Mouse (Mus musculus): ENCODE data around the gene 9430015G10Rik.
"Not testable (repeated sequence)": the region's sequence is repeated elsewhere in the genome, so short reads cannot be mapped to it uniquely, and the experiment has no call there.

The 9430015G10Rik gene

DNA sequence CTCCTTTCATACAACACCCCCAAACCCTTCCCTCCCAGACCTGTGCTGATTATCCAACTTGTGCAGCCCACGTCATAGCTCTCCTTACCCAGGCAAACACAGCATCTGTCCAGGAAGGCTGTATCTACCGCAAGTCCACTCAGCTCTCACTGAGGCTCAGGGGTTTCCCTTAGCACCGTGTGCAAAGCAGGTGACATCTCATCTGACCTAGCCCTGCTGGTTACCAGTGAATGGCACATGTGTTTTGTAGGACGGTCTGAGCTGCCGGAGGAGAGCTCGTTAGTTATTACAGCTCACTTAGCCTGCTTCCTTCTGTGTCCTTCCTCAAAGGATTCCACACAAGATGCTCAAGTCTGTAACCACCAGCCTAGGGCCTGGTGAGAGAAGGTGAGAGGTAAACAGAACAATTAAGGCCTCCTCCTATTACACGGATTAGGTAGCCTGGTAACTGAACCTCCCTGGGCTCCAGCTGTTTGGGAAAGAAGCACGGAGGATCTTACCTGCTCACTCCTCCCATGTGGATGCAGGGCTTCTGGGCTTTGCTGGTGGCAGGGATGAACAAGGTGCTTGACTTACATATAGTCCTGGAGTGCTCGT lies 11.9 kb upstream of the 9430015G10Rik start:
- DNase-seq (ENCODE audit: low read depth, low spot score), result no peak

DNA sequence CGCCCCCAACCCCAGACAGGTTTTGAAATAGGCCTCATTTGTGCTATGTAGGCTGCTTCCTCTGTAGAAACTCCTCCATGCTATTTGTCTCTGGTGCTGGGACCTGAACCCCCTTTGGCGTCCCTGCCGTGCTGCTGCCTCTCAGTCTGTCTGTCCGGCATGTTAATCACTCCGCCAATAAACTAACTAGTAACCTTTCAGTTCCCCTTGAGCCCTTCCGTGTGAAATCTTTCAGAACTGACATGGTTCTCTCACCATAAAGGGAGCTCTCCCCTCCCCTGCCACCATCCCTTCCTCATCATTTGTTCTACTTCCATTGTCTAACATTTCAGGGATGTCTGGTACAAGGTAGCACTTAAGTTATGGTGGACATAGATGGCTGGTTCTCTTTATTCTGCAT lies 10.4 kb upstream of the 9430015G10Rik start:
- DNase-seq (ENCODE audit: low read depth, low spot score), result no peak

DNA sequence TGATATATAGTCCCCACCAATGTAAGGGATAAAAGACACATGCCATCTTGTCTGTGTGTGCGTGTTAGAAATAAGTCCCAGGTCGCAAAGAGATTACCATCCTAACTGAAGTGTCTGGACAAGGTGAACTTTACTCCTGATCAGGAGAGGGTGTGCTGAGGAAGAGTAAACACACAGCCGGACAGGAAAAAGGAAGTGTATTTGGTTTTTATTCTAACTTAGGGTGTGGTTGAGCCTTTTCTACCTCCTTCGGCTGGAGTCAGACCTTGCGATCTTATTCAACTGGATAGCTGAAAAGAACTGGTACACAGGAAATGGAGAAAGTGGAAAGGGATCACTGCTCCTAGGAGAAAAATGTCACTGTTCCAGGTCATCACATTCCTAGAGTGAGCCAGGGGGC lies 9.3 kb upstream of the 9430015G10Rik start:
- no peak for DNase-seq (ENCODE audit: low read depth, low spot score)

DNA sequence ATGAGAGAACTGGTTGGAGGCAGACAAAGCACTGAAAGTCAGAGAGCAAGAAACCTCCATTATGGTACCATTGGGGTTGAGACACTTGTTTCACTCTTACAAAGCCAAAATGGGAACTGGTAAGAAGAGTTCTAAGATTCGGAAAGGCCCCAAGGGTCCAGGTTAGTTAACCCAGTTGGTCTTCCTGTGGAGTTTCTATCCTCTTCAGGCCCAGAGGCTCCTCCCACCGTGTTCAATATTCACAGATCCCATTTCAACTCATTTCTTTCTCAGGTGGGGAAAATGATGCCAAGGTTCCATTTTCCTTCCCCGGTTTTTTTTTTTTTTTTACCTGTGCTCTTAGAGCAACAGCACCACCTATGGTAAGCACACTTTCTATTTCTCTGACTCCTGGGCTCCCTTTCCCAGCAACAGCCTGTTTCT lies 8.3 kb upstream of the 9430015G10Rik start:
- peak; percentile 34 for DNase-seq (ENCODE audit: low read depth, low spot score)

DNA sequence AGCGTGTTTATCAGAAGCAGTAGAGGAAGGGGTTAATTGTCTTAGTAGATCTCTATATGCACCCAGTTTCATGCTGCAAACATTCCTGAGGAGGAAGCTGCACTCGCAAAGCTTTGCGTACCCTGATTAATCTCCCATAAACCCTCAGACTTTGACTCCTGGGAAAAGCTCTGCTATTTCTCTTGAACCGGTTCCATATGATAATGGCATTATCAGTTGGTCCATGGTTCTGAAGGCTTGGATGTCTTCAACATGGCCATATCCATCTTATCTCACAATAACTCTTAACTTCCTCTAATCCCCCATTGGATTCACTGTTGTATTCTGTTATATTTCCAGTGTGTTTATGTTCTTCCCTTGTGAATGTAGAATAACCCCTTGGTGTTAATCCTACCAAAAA lies 6.4 kb upstream of the 9430015G10Rik start:
- DNase-seq (ENCODE audit: low read depth, low spot score), result no peak

DNA sequence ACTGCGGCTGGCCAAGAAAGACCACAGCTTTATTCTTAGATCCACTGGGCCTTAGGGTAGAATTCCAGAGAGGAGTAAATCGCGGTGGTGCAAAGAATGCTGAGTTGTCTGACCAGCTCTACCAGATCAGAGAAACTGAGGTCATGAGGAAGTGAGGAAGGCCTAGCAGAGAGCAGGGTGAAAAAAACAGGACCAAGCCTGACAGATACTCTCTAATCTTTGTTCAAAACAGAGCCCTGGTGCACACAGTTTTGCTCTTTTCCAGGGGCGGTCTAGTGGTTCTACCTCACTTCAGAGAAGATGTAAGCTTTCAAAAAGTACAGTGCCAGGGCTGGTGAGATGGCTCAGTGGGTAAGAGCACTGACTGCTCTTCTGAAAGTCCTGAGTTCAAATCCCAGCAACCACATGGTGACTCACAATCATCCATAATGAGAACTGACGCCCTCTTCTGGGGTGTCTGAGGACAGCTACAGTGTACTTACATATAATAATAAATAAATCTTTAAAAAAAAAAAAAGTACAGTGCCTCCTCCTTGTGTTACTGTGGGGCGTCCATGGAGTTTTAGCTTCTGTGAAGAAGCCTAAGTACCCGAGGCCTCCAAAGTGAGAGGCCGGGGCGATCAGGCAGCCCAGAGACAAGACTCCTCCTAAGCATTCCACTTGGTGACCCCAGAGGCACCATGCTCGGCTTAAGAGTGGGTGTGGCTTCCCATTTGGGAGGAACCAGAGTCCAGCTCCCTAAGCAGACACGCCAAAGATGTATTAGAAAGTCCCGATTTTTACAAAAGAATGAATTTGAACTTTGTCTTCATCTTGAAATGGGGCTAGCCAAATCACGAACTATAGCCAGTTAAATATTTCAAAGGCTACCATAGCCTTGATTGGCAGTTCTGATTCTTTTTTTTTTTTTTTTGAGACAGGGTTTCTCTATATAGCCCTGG lies 906 bp upstream of the 9430015G10Rik start:
- DNase-seq (ENCODE audit: low read depth, low spot score), result peak; percentile 78

DNA sequence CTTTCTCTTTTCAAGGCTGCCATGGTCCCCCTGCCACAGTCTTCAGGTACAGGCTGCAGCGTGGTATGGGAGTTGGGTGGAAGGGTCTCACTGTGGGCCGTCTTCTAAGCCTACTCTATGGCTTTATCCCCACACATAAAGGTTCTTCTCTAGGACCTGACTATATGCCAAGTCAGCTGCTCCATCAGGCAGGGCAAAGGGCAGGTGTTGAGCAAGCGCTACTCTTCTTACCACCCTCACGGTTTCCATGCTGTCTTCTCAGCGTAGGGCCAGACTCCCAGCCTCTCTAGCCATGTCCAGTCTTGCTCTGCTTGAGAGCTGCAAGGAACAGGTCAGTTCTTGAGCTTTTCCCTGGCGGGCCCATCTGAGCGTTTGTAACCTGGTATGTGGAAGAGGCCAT lies 14.3 kb downstream of the 9430015G10Rik start:
- no peak for DNase-seq (ENCODE audit: low read depth, low spot score)

DNA sequence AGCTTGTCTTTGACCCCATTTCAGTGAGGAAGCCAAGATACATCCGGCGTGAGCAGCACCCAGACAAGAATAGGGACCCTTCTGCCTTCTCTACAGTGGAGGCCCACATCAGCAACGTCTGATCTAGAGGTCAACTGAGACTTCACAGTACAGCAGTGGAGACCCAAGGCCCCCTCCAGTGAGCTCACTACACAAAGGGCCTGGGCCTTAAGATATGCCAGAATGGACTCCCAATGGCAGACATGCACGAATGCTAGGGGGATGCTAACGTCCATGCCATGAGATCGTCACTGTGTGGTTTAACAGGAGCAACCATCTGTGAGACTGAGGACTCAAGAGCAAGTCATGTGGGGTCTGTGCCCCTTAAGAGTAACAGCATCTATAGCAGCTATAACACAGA lies 15.6 kb downstream of the 9430015G10Rik start:
- DNase-seq (ENCODE audit: low read depth, low spot score), result no peak

DNA sequence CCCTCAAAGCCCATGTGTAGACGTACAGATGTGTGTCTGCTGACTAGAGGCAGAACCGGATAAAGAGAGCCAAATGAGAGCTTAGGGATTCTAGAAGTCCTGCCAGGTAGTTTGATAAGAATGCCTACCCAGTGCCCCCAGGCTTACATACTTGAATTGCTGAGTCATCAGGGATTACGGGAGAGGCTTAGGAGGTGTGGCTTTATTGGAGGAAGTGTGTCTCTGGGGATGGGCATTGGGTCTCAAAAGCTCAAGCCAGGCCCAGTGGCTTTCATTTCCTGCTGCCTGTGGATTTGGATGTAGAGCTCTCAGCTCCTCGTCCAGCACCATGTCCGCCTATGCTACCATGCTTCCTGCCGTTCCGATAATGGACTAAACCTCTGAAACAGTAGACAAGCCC lies 17.1 kb downstream of the 9430015G10Rik start:
- peak; percentile 66 for DNase-seq (ENCODE audit: low read depth, low spot score)

DNA sequence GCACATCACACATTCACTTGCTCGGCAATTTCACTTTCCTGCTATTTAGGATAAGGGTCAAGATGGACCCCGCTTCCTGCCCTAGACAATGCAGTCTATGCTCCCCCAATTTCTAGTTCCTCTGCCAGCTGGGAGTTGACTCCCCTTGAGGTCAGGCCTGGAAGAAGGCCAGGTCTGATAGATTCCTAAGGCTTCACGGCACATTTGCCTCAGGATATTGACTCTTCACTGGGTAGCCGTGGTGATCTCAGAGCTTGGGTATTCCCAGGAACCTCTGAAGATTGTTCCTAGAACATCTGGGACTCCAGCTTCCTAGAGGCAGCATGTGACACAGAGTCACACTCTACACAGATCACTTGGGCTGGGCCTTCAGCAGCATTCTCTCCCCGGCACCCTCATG lies 19.0 kb downstream of the 9430015G10Rik start:
- DNase-seq (ENCODE audit: low read depth, low spot score), result no peak

DNA sequence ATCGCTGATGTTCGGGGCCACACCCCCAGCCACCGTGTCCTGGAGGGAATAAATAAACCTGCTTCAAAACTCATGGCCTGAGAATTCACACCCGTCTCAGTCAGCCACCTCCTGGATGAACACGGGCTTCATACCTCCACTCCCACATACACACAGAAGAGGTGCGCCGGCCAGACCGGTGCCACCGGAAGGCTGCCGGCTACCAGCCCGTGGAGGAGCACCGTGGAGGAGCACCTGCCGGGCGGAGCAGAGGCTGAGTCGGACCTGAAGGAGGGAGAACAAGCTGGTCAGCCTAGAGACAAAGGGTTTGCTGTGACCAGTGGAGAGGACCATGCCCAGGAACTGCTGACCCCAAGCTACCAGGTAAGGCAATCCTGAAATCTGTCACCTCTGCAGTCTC lies 20.7 kb downstream of the 9430015G10Rik start, which contains the start of gene Rnf223:
Gene Rnf223, plus strand, starts transcription at position 78 of the 400 bp plus-strand sequence.
- DNase-seq (ENCODE audit: low read depth, low spot score), result no peak

DNA sequence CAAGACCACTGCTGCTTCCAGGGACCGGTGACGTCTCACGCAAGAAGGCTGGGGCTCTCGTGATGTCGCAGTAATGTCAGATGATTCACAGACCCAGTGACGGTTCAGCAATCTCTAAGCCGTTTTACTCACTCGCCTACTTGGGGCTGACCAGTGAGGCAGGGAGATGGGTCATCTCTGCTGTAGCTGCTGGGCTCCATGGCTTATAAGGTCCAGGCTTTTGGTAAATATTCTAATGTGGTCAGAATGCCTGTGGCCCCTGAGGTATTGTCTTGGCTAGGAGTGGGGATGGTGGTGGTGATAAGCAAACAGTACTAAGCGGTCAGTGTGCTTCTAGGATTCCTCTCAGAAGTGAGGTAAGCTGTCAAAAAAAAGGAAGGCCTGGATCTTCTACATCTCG lies 21.2 kb downstream of the 9430015G10Rik start:
- no peak for DNase-seq (ENCODE audit: low read depth, low spot score)

DNA sequence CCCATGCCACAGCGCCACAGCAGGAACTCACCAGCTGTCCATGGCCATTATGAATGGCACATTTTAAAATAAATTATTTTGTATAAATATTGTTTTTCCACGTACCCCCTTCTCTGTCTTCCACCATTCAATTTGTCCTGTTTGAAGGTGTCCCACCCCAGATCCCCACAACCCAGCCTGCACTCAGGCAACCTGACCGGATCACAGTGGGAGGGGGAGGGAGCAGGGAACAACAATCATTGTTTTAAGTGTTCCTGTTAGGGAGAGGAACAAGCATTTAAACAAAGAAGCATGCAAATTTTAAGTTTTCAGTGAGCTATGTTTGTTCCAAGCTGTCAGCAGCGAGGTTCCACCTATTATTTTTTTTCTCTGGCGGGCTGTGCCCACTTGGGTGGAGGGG lies 23.6 kb downstream of the 9430015G10Rik start:
- no peak for DNase-seq (ENCODE audit: low read depth, low spot score)

DNA sequence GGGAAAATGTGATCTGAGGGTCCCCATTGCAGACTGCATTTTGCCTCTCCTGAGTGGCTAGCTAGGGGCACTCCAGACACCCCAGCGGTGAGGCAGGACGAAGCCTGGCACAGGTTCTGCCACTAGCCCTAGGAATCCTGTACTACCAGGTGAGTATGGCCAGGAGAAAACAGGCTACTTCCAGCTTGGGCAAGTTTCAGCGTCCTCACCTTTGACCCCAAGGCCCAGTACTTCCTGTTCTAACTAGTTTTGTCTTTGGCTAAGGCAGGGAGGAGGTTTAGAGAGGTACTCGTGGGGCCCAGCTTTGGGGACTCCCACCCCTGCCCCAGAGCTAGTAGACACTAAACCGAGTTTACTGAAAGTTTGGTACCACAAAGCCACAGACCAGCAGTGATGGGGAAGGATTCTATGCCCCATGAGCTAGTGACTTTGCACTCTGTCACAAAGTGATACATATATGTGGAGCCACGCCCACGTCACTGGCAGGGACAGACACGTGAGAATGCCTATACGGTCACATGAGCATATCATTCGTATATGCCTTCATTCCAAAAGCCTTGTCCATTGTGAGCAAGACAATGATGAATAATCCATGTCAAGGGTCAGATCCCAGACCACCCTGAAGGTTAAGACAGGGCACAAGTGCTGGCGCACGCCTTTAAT lies 24.3 kb downstream of the 9430015G10Rik start:
- peak; percentile 75 for DNase-seq (ENCODE audit: low read depth, low spot score)

DNA sequence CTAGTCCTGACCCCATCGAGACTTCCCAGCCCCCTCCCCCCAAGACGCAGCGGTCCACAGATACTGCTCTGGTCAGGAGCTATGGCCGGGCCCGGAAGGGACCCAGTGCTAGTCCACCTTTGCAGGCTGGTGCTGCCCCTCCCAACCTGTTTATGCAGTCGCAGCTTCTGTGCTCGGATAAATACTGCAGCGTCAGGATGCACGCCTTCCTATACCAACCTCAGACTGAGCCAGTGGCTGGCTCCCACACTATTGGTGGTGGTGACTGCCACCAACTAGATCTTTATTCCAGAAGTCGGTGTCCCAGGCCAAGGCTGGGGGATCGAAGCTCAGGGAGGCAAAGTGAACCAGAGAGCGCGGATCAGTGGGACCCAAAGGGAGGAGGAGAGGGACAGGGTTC lies 25.3 kb downstream of the 9430015G10Rik start:
- DNase-seq (ENCODE audit: low read depth, low spot score), result peak; percentile 50

DNA sequence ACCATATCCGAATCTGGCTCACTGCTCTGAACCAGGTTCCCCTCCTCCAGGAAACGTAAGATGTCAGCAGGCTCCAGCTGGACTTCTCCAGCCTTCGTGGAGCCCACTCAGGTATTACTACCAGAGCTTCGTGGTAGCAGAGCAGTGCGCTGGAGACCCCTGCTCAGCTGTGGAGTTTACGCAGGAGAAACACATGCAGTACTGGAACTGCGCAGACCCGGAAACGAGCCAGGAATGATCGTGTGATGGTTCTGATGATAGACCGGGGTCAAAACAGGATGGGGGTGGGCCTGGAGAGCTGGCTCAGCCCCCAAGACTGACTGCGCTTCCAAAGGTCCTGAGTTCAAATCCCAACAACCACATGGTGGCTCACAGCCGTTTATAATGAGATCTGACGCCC lies 26.0 kb downstream of the 9430015G10Rik start:
- DNase-seq (ENCODE audit: low read depth, low spot score), result no peak

DNA sequence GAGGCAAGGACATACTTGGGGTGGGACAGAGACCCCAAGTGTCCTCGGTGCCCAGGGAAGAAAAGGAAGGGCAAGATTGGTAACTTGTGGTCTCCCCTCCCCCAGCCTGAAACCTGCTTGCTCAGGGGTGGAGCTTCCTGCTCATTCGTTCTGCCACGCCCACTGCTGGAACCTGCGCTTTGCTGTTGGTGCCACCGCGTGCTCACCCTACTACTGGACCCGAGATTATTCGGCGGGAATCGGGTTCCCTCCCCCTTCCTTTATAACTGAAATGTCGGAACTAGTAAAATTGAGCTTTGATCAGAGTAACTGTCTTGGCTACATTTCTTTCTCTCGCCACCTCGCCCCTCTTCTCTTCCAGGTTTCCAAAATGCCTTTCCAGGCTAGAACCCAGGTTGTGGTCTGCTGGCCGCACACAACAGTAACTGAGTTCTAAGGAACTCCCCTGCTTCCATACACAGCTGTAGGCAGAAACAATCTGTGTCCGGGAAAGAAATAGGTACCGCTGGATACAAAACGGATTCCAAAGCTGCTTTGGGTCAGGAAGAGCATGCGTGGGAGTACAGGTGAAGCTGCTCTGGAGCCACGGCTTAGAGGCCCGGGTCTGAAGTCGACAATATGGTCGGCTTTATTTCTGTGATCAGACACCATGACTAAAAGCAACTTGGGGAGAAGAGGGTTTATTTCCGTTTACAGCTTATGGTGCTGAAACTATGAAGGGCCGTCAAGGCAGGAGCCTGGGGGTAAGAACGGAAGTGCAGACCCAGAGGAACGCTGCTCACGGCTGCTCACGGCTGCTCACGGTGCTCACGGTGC lies 26.7 kb downstream of the 9430015G10Rik start:
- DNase-seq (ENCODE audit: low read depth, low spot score), result peak; percentile 45

DNA sequence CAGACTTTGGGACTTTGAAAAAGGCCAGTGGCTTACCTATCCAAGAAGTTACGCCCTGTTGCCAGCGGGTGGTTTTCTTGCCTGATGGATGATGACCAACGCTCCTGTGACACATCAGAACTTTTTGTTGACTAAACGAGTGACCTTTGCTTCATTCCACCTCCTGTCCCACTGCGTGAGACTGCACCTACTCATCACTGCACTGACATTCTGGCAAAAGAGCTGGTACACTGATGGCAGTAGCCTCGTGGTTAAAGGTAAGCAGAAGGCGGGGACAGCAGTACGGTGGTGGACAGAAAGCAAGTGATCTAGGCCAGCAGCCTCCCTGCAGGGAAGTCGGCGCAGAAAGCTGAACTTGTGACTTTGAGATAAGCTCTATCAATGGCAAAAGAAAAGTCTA lies 41.1 kb downstream of the 9430015G10Rik start:
- DNase-seq (ENCODE audit: low read depth, low spot score), result not testable (repeated sequence)

DNA sequence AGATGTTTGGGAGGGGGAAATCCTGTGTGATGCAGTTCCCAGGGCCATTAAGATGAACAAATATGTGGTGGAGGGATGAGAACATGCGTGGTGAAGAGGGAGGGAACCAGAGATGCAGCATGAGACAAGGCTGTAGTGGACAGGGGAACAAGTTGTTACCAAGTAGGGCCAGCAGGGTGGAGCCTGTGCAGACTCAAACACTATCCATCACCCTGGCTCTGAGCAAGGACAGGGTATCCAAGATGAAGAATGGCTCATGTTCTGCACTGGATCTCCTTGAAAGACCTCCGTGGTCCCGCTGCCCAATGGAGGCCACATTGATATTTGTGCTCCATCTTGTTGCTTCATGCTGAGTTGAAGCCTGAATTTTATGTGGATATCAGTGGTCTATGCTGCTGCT lies 45.0 kb downstream of the 9430015G10Rik start:
- no peak for DNase-seq (ENCODE audit: low read depth, low spot score)

DNA sequence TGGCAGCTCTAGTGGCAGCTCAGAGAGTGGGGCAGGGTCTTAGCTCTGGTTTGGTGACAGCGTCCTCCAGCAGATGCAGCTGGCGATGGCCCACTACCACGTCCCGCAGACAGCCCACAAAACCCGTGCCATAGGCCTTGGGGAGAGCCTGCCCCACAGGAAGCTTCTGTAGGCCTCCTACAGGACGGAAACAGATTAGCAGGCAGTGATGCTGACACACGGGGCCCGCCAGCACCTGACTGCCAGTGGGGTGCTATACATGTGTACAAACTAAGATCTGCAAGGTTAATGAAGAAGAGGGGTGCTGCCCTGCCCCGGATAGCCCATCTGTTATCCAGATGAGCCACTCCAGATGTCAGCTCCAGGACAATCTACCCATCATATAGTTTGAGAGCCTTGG lies 56.7 kb downstream of the 9430015G10Rik start:
- peak; percentile 70 for DNase-seq (ENCODE audit: low read depth, low spot score)

DNA sequence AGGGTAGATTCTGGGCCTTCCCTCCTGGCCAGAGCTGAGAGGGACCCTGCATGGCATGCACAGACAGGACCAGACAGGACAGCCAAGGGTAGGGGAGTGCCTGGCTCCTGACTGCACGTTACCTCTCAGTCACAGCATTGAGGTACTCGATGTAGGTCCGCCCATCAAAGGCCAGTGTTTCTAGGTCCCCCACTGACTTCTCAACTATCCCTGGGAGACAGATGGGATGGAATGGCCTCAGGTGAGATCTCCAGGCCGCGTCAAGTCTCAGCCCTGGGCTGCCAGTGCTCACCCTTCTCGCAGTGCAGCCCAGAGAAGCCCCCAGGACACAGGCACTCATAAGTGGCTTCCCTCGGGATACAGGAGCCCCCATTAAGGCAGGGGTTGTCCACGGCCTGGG lies 58.8 kb downstream of the 9430015G10Rik start:
- no peak for DNase-seq (ENCODE audit: low read depth, low spot score)

DNA sequence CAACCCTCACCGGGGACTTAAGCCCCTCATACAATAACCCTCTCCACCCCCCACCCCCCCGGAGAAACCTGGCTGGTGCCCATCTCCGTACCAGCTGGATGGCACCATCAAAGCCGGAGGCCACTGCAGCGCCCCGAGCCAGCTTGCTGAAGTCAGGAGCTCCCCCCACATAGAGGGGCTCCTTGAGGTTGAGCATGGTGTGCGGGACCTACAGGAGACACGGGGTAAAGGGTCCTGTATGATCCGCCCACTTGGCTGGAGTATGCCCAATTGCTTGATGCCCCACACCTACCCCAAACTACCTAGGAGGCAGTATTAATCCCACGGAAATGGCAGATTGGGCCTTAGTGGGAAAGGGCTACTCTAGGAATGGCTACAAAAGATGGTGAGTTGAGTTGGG lies 59.3 kb downstream of the 9430015G10Rik start:
- DNase-seq (ENCODE audit: low read depth, low spot score), result no peak

All from ZHBTc4 (cell line).